Mouse (Mus musculus) liver, embryonic 14.5 days (tissue): ENCODE results near the gene Tyrobp.

Experiments used
- CTCF ChIP-seq: IDR thresholded peaks from 2 replicates; pipeline ENCODE4 v1.5.1; 2016; ENCODE audit warnings: antibody characterized with exemption, low read depth, control low read depth
- EP300 ChIP-seq: IDR thresholded peaks from 2 replicates; pipeline ENCODE4 v1.6.1; 2016; ENCODE audit warnings: antibody characterized with exemption, low read depth

DNA sequence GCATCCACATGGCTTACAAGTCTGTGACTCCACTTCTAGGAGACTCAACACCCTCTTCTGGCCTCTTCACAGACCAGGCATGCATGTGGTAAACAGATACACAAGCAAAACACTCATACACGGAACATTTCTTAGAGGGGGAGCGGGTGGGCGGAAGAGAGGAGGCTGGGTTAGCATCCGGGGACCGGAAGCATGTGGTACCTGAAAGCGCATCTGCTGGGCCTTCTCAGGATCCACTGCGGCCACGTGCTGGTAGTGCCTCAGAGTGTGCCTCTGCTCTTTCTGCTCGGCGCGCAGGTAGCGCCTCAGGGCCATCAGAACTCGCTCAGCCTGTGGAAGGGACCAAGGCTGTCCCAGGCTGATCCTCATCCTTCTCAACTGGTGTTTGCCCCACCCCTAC is 26.2 kb downstream of the Tyrobp start:
- TF ChIP-seq CTCF: no peak
- no peak for TF ChIP-seq EP300
